Mouse (Mus musculus) layer of hippocampus, adult 8-10 months (tissue): ENCODE measurements around the gene Kcnmb2. TPM values are rescaled to one million over a fixed set of nuclear protein-coding genes. Genes with fewer than 3 reads are reported as not detected.

Experiments used
- DNase-seq, 2 experiments: peaks; one replicate each; pipeline ENCODE4 v3.0.0; 2022; ENCODE audit warnings: low spot score in 2 of 2
- total RNA-seq, 4 experiments: library from RNA; stranded (reverse); gene quantifications; 2 replicates each; pipeline ENCODE4 v1.2.4; 2022

The Kcnmb2 gene
- total RNA-seq, 4 experiments from 2014 or later, result 10.2 to 13.2 (median 10.5) TPM

GRCm38 (mm10) chr3:32012205-32012931, 110.1 kb downstream of the Kcnmb2 start:
- no peak for DNase-seq

GRCm38 (mm10) chr3:32020981-32021380, 118.7 kb downstream of the Kcnmb2 start:
- DNase-seq, result no peak

GRCm38 (mm10) chr3:32029375-32030050, 127.2 kb downstream of the Kcnmb2 start:
- no peak for DNase-seq

- DNase-seq, result no peak
Measured at GRCm38 (mm10) chr3:32032381-32032780, 130.1 kb downstream of the Kcnmb2 start.

GRCm38 (mm10) chr3:32043814-32044213, 141.5 kb downstream of the Kcnmb2 start:
- peak; percentile 48 for DNase-seq

- no peak for DNase-seq
Measured at GRCm38 (mm10) chr3:32048777-32049176, 146.5 kb downstream of the Kcnmb2 start.

GRCm38 (mm10) chr3:32052596-32052995, 150.3 kb downstream of the Kcnmb2 start:
- no peak for DNase-seq

GRCm38 (mm10) chr3:32053610-32054241, 151.4 kb downstream of the Kcnmb2 start:
- DNase-seq, result no peak

GRCm38 (mm10) chr3:32059888-32060656, 157.8 kb downstream of the Kcnmb2 start:
- DNase-seq, result peak; percentile 41 to 45

- DNase-seq, result no peak
Measured at GRCm38 (mm10) chr3:32062685-32063084, 160.4 kb downstream of the Kcnmb2 start.

GRCm38 (mm10) chr3:32063312-32063711, 161.0 kb downstream of the Kcnmb2 start:
- DNase-seq, result no peak

GRCm38 (mm10) chr3:32067004-32067935, 165.0 kb downstream of the Kcnmb2 start:
- DNase-seq, result no peak

GRCm38 (mm10) chr3:32073881-32074280, 171.6 kb downstream of the Kcnmb2 start:
- DNase-seq, result no peak

- DNase-seq, result no peak
Measured at GRCm38 (mm10) chr3:32088762-32089161, 186.5 kb downstream of the Kcnmb2 start.

- DNase-seq, result no peak
Measured at GRCm38 (mm10) chr3:32101391-32101790, 199.1 kb downstream of the Kcnmb2 start.

- DNase-seq, result no peak
Measured at GRCm38 (mm10) chr3:32119851-32120250, 217.5 kb downstream of the Kcnmb2 start.

- DNase-seq, result no peak
Measured at GRCm38 (mm10) chr3:32121731-32122130, 219.4 kb downstream of the Kcnmb2 start.

- no peak for DNase-seq
Measured at GRCm38 (mm10) chr3:32125431-32125830, 223.1 kb downstream of the Kcnmb2 start.

GRCm38 (mm10) chr3:32128391-32128790, 226.1 kb downstream of the Kcnmb2 start:
- no peak for DNase-seq

- DNase-seq, result no peak
Measured at GRCm38 (mm10) chr3:32130696-32131095, 228.4 kb downstream of the Kcnmb2 start.
